Mouse (Mus musculus) left cerebral cortex, adult 18-20 months (tissue): ENCODE measurements around the gene Arfgef2. TPM values are rescaled to one million over a fixed set of nuclear protein-coding genes. Genes with fewer than 3 reads are reported as not detected.

ENCODE experiments used
- DNase-seq, 2 experiments: peaks; one replicate each; pipeline ENCODE4 v3.0.0; 2021 to 2022; ENCODE audit warnings: low spot score in 2 of 2, mixed read lengths in 1 of 2
- long read RNA-seq, 2 experiments: library from polyadenylated mRNA; stranded (forward); transcript quantifications; one replicate each; pipeline ENCODE4 v2.0.0; 2021
- total RNA-seq, 2 experiments: library from RNA; stranded (reverse); gene quantifications; 2 replicates each; pipeline ENCODE4 v1.2.3; 2021

The Arfgef2 gene
- 10 to 100 TPM; 63.4 to 64.9 TPM for total RNA-seq
- long read RNA-seq, experiment 1, full-length matches to known transcripts = 1 of 26 reads
- long read RNA-seq, experiment 1, partial matches to known transcripts = 19 of 26 reads
- long read RNA-seq, experiment 1, other reads (novel, unspliced or antisense) = 6 of 26 reads
- long read RNA-seq, experiment 2, full-length matches to known transcripts = 1 of 15 reads
- long read RNA-seq, experiment 2, partial matches to known transcripts = 10 of 15 reads
- long read RNA-seq, experiment 2, other reads (novel, unspliced or antisense) = 4 of 15 reads

DNA sequence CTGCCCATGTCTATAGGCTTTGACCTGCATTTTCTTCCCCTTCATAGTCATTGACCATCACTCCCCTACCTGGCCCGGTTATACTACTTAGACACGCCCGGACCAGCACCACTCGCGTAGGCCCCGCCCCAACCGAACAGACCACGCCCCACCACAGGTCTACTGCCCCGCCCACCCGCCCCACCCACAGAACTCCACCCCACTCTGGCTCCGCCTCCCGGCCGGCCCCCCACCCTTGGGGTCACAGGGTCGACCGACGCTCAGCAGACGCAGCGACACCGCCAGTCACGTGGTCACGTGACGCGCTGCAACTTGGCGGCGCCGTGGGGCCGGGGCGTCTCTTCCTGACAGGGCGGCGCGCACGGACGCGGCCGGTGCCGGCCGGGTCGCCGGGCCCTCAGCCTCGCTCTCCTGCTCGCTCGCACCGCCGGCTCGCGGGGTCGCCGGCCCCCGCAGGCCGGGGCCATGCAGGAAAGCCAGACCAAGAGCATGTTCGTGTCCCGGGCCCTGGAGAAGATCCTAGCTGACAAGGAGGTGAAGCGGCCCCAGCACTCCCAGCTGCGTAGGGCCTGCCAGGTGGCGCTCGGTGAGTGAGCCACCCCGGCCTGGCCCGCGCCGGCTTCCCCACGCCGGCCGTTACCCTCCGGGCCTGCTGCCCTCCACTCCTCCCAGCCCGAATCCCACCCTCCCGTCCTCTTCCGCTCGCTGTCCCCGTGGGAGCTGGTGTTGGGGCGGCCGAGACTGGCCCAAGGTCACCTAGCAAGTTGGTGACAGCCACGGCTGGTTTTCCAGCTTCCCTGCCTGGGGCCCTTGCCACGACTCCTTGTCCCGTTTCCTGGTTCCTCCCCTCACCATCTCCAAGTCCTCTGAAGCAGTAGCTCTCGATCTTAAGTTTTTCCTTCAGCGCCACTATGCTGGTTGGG lies at the start of gene Arfgef2:
Gene Arfgef2, plus strand, starts transcription at position 339 of the 923 bp plus-strand sequence.
- DNase-seq = peak; percentile 83 to 88

DNA sequence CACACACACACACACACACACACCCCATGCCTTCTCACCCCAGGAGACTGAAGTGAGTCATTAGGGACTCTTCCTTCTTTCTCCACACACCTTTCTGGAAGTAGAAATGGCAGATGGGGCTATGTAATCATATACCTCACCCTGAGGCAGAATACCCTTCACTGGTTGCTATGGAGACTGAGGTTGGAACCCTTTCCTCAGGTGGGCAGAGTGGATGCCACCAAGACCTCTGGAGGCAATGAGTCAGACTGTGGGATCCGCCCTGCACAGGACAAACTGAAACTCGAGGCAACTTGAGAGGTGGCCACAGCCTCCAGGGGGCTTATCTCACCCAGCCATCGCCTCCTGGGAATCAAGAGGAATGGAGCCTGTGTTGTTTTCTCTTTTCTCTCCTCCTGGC lies 47.4 kb upstream of the Arfgef2 start:
- no peak for DNase-seq

DNA sequence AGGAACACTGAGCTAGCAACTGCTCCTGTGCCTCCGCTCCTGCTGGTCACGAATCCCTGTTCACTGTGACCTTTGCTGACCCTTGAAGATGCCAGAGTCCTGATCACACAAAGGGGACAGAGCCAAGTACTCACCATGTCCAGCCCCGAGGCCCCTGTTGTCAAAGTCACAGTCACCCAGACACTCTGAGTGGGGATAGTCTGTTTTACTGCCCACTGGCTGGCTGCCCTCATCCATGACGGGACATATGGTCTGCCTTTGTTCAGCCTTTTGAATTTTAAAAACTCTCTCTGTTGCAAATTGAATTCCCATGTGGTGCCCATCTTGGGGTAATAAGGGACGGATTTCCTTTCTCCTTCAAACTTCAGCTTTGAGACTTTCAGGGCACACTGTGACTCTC lies 41.3 kb upstream of the Arfgef2 start:
- DNase-seq = no peak

DNA sequence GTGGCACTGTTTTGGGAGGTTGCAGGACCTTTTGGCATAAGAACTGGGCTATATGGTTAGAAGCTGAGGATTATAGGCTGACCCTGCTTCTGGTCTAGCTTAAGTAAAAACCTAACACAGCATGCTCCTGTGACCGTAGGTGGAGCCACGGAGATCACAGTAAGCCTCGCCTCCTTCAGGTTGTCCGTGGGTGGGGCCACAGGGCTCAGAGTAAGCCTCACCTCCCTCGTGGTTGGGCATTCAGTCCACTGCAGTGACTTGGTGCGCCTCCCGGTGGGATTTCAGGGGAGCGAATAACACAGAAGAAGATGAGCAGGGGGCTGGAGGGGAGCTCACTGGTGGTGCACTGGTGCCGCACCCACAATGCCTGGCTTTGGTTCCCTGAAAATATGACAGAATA lies 37.8 kb upstream of the Arfgef2 start:
- no peak for DNase-seq

DNA sequence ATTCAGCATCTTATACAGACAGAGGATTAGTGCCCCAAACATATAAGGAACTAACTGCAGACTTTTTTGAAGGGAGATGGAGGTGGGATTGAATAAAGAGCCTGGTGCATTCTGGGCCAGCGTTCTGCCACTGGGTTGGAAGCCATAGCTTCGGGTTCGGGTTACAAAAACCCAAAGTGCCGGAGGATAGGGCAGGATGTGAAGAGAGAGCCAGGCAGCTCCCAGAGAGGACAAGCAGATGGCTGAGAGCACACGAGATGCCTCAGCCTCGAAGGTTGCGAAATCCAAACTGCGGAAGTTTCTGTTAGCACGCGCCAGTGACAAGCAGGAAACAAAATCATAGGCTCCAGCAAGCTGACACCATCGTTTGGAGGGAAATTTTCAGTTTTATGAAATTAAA lies 34.0 kb upstream of the Arfgef2 start:
- DNase-seq = no peak

DNA sequence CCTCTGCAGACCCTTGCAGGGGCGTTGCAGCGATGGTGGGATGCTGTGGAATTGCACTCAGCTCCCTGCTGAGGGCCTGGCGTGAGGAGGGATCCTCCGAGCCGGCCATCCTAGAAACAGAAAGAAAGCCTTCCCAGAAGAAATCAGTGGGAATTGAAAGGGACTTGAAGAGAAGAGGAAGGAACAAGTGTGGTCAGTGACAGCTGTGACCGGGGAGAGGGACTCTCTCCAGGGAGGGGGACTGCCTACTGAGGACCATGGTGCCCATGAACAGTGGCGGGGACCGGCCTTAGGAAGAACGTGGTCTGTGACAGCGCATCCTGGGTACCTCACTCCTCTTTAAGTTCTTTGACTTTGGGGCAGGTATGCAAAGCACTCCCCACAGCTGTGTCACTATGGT lies 31.8 kb upstream of the Arfgef2 start:
- DNase-seq = no peak

DNA sequence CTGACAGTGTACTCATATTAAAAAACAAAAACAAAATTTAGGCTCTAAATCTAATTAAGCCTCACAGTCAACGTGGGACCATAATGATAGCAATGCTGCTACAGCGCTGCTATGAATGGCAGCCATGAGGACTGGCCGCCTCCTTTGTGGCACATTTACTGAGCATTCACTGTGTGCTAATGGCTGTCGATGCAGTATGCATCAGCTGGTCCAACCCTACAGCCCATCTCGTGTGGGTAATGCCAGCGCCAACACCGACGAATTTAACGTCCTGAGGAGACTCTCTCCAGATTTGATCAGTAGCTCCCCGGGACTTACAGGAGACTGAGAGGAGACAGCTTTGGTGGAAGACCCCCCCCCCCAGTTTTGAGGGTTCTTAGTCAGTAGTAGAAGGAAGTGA lies 31.1 kb upstream of the Arfgef2 start:
- DNase-seq = no peak

DNA sequence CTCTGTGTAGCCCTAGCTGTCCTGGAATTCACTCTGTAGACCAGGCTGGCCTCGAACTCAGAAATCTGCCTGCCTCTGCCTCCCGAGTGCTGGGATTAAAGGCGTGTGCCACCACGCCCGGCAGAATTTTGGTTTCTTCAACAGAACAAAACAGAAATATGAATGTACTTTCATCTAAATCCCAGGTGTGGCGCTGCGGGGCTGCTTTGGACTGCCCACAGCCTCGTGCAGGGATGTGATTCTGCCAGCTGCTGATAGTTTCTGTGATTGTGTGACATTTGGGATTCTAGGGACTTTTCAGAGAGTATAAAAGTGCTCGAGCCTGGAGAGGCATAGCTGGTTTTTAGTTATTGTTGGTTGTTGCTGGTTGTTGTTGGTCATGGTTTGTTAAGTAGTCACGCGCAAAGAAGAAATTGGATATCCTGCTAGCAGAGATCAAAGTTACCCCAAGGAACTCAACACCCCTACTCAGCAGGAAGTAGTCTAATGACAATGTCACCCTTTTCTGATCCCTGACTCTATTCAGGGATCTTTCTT lies 30.0 kb upstream of the Arfgef2 start:
- DNase-seq = no peak

DNA sequence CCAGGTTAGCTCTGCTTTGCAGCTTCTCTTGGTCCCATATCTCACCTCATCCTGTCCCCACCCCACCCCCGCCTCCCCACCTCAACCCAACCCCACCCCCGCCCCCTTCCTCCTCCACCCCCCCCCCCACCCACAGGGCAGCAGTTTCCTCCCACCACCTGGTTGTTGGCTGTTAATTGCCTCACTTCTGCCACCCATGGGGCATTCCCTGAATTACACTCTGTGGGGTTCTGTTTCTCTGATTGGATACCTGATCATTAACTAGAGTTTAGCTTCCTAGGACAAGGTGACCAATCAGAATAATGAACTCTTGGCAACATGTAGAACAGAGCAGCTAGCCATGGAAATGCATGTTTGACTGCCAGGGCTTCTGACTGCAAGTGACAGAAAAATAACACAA lies 29.1 kb upstream of the Arfgef2 start:
- DNase-seq = no peak

DNA sequence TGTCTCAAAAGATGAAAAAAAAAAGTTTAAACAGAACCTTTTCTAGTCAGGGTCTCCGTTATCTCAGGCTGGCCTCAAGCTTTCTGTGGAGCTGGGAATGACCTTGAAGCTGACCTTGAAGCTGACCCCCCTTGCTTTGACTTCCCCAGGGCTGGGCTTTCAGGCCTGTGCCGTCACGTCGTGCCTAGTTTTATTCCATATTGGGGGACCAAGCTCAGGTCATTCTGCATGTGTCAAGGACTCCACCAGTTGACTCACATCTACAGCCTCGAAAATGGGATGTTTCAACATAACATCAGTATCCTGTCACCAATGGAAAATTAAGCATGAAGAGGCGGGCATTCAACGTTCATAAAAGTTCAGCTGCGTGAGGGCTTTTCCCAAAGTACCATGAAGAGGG lies 25.4 kb upstream of the Arfgef2 start:
- DNase-seq = no peak

DNA sequence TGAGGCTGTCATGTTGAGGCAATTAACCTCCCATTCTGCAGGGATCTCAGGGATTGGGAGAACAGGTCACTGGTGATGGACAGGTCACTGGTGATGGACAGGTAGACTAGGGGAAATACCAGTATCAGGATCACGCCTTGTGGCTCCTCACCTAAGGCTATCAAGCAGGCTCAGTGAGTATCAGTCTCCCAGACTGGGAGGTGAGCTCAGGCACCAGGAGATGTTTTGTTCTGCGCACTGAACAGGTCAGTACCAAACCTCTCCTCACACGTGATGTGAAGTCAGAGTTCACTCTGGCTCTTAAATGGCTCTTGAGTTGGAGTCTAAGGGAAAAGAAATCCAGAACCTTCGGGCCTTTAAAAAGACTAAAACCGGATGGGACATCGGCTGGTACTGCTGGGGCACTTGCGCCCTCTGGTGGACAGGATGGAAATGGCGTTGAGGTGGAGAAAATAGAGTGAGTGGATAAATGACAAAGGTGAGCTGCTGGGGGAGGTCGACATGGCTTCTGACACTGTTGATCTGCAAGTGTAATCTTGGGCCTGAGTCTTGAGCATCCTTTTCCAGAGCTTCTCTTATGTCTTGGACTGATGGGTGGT lies 24.3 kb upstream of the Arfgef2 start:
- peak; percentile 83 to 85 for DNase-seq

DNA sequence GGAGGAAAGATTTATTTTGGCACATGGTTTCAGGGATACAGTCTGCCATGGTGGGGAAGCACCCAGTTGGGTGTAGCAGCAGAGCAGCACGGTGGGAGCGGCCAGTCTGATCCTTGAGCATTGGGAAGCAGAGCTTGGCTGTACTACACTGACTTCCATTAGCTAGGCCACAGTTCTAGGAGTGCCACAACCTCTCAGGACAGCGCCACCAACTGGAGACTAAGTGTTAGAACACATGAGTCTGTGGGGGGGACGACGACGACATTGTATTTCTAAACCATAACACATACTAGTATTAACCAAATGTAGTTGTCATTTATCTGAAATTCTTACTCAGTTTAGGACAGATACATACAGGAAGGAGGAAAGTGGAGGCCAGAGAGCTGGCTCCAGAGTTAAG lies 21.0 kb upstream of the Arfgef2 start:
- no peak for DNase-seq

DNA sequence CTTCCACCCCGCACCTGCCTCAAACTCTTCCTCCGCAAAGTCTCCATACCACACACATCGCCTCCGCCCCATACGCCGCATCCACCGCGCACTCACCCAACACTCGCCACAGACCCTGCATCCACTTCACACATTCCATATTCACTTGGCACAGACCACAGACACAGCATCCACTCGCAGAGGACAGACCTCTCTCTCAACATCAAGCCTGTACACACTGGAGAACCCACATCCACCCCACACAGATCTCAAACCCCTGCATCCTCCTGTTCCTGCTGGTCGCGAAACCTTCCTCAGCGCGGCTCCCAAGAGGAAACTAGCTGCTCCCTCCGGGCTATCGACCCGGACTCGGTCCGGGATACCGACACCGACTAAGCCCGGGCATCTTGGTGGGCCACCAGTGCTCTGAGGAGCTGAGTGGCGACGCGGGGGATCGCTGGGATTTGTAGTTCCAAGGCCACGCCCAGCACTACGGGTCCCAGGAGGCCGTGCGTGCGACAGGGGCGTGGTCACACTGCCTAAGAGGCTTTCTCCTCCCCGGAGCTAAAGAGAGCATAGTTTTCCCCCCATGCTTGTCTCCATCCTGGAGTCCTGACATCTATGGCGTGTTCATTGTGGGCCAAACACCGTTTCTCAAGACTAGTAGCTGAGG lies 18.9 kb upstream of the Arfgef2 start:
- DNase-seq = peak; percentile 93 to 94

DNA sequence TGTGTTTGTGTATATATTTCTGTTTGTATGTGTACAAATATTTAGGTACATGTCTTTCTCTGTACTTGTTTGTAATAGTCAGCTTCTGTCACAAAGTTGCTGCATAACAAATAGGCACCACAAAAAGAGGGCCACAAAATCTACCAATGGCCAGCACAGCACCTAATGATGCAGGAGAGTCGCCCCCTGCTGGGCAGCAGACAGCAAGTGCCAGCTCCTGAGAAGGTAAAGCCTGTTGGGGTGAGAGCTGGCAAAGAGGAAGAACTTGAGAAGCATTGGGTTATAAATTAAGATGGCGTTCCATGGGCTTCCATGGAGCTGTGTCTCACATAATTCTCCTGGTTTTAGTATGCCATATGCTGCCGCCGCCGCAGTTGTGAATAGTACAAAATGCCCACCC lies 13.7 kb upstream of the Arfgef2 start:
- DNase-seq = no peak

DNA sequence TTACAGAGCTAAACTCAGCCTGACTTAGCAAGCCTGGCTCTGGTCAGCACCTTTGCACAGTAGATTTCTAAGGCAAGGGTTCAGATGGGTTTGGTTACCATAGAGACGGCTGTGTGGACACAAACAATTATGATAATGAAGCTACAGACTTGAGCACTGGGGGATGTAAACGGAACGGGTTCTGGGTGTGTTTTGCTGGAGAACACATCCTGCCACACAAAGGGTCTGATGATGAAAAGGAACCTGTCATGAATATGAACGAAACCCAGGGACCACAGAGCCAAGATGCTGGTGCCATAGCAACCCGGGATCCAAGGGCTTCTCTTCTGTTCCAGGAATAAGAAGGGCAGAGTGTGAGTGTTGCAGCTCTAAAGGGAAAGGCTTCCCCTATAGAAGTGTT lies 13.0 kb upstream of the Arfgef2 start, which contains the start of gene Trp53rkb:
Gene Trp53rkb, plus strand, starts transcription at position 177 of the 400 bp plus-strand sequence.
- no peak for DNase-seq

DNA sequence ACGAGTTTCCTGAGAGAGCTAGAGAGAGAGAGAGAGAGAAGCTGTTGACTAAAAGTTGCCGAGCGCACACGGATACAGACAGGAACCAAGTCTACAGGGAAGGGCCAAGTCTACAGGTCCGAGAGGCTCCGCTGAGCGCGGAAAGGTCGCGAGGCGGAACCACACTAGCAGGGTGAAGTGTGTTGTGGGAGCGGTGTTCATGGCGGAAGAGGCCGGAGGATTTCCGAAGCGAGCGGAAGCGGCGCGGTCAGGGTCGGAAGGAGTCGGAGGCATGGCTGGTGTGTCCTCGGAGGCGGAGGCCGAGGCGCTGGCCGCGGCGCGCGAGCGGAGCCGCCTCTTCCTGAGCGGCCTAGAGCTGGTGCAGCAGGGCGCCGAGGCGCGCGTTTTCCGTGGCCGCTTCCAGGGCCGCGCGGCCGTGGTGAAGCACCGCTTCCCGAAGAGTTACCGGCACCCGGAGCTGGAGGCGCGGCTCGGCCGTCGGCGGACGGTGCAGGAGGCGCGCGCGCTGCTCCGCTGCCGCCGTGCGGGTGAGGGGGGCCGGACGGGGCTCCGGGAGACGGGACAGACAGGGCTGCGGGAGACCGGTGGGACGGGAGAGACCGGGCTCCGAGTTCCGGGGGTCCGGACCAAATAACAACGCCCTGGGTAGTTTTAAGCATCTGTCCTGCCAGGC lies 11.7 kb upstream of the Arfgef2 start:
- peak; percentile 82 to 86 for DNase-seq

DNA sequence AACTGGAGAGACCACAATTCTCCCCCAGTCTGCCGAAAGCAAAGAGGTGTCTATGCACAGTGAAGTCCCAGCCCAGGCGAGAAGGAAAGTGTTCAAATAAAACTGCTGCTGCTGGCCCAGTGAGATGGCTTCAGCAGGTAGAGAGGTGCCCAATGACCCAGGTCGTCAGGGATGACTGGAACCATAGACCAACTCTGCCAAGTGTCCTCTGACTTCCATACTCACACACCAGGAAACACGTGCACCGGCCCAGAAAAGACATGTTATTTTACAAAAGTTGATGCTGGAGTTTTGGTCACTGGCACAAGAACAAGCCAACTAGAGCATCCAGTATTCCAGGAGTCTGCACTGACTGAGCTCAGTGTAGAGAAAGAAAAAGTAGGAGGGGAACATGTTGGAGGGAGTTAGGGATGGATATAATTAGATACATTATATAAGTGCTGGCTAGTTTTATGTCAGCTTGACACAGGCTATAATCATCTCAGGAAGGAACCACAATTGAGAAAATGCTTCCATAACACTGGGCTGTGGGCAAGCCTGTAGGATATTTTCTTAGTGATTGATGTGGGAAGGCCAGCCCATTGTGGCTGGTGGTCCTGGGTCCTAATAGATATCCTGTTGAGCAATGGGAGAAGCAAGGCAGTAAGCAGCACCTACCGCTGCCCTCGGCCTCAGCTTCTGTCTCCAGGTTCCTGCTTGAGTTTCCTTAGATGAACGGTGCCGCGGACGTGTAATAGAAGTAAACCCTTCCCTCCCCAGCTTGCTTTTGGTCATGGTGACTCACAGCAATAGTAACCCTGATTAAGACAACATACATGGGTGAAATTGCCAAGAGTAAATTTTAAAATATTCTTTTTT lies 5.5 kb upstream of the Arfgef2 start:
- DNase-seq = no peak

DNA sequence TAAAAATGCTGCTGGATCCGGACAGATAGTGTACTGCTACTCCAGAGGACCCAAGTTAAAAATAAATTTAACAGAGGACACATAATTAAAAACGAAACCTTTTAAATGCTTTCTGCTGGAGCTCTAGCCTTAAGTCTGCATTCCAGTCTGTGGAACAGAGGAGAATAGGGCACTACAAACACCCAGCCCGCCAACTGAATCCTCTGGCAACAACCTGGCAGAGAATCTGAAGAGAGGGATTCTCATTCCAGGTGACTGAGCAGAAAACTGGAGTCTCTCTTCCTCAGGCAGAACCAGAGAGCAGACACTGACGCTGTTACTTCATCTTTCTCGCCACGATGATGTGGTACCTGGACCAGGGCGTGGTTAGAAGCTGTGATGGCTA lies 4.9 kb upstream of the Arfgef2 start:
- DNase-seq = no peak

DNA sequence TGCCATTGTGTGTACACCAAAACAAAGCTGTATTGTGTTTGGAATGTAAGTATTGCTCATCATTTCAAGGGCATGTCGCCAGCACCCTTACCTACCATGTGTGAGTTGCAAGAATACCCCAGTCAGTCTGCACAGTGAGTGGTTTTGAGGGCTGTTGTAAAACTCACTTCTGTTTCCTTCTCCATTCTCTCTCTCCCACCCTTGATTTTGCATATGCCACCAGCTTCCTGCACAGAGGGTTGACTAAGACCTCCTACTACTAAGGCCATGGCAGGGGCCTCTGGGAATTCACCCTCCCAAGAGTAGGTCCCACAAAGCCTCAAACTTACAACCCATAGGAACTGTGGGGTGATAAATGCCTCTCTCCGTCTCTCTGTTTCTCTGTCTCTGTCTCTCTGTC lies 4.0 kb upstream of the Arfgef2 start:
- DNase-seq = no peak

DNA sequence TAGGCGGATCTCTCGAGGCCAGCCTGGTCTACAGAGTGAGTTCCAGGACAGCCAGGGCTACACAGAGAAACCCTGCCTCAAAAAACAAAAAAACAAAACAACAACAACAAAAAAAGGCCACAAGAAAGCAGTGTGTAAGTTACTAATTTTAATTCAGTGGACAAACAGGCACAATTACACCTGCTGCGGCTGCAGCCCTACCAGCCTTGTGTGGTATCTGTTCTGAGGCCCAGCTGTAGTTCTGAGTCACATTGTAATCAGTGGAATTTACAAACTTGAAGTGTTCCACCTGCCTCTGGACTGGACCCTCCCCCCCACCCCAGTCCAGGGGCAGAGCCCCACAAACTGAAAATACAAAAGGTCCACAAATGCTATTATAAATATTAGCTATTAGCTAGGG lies 2.1 kb upstream of the Arfgef2 start:
- no peak for DNase-seq
